Mouse (Mus musculus): Measurements from ENCODE around the gene Hist2h2ab.

DNA sequence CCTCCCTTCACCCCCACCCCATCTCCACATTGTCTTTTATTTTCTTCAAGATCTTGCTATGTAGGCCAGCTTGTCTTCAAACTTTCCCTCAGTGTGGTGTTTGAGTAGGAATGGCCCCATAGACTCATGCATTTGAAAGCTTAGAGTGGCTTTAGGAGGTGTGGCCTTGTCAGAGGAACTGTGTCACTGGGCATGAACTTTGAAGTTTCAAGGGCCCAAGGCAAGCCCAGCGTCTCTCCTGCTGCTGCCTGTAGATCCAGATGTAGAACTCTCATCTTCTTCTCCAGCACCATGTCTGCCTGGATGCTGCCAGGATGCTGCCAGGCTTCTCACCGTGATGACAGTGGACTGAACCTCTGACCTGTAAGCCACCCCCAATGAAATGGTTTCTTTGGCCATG is 9.2 kb downstream of the Hist2h2ab start:
- TF ChIP-seq CTCF (IDR thresholded peaks at IDR 0.05; ENCODE audit: low read depth, low read length) (no peak), TAL1 (conservative IDR thresholded peaks at IDR 0.05; ENCODE audit: low read depth, low read length) (no peak)
